Mouse (Mus musculus) forebrain, embryonic 10.5 days (tissue): Measurements from ENCODE around the gene Trabd2b. TPM values are rescaled to one million over a fixed set of nuclear protein-coding genes. Genes with fewer than 3 reads are reported as not detected.

Experiments used
- DNase-seq: peaks from one replicate; pipeline ENCODE4 v3.0.0-alpha.2; 2017; ENCODE audit warnings: low spot score; ENCODE audit errors: extremely low spot score
- H3K27ac ChIP-seq: fragments of 300-500 bp; sonication (generic); 2 replicates; pipeline ENCODE4 v1.5.1; 2016; ENCODE audit warnings: mild to moderate bottlenecking
- H3K27me3 ChIP-seq: fragments of 300-500 bp; sonication (generic); 2 replicates; pipeline ENCODE4 v1.6.1; 2016; ENCODE audit warnings: mild to moderate bottlenecking; ENCODE audit not compliant: poor library complexity, severe bottlenecking
- H3K36me3 ChIP-seq: fragments of 300-500 bp; sonication (generic); replicated peaks from 2 replicates; pipeline ENCODE4 v1.6.1; 2016; ENCODE audit warnings: mild to moderate bottlenecking, moderate library complexity
- H3K4me1 ChIP-seq: fragments of 300-500 bp; sonication (generic); 2 replicates; pipeline ENCODE4 v1.6.1; 2016
- H3K4me3 ChIP-seq: fragments of 300-500 bp; sonication (generic); 2 replicates; pipeline ENCODE4 v1.5.1; 2016; ENCODE audit warnings: mild to moderate bottlenecking, moderate library complexity
- H3K9me3 ChIP-seq: fragments of 300-500 bp; sonication (generic); 2 replicates; pipeline ENCODE4 v1.6.1; 2016; ENCODE audit warnings: mild to moderate bottlenecking, moderate library complexity
- WGBS: fragments of 180-500 bp; shearing (Covaris S2); methylation state at CpG from one replicate; pipeline ENCODE4 v1.1.7; 2016; 5-methylcytosine and 5-hydroxymethylcytosine counted together
- polyA plus RNA-seq: library from polyadenylated mRNA; unstranded; fragments of >200 nt; fragmentation: Nextera tagmentation; extraction: Ambion mirVana; gene quantifications from 2 replicates; pipeline ENCODE4 v1.2.1, GENCODE M21; 2016

Gene Trabd2b
- polyA plus RNA-seq, 1 experiment from 2014 or later = 1.0 TPM

- Histone ChIP-seq H3K4me1 (no peaks in the 10 kb centered on the region), H3K27ac (no peak overlapping the region), H3K4me3 (no peak overlapping the region), H3K27me3 (peaks cover 23% of the 10 kb centered on the region), H3K36me3 (no peaks in the 10 kb centered on the region), H3K9me3 (no peaks in the 10 kb centered on the region)
- 88% methylated on average over 4 of the region's 4 CpGs for WGBS
- DNase-seq = no peak
Measured at GRCm38 (mm10) chr4:114642469-114642868, 235.9 kb downstream of the Trabd2b start.

- no peak for DNase-seq
- H3K27ac ChIP-seq = no peak overlapping the region
- H3K27me3 ChIP-seq = peaks cover 36% of the 10 kb centered on the region
- H3K4me1 ChIP-seq = peaks cover 7% of the 10 kb centered on the region
- no peaks in the 10 kb centered on the region for H3K9me3 ChIP-seq
- H3K36me3 ChIP-seq = no peaks in the 10 kb centered on the region
- no peak overlapping the region for H3K4me3 ChIP-seq
- WGBS = 94% methylated on average over 20 of the region's 20 CpGs
Measured at GRCm38 (mm10) chr4:114643679-114644208, 237.2 kb downstream of the Trabd2b start.

- H3K27me3 ChIP-seq = peaks cover 52% of the 10 kb centered on the region
- no peak overlapping the region for H3K4me3 ChIP-seq
- no peaks in the 10 kb centered on the region for H3K36me3 ChIP-seq
- peaks cover 13% of the 10 kb centered on the region for H3K4me1 ChIP-seq
- DNase-seq = no peak
- no peaks in the 10 kb centered on the region for H3K9me3 ChIP-seq
- no peak overlapping the region for H3K27ac ChIP-seq
Measured at GRCm38 (mm10) chr4:114645341-114645740, 238.8 kb downstream of the Trabd2b start.

GRCm38 (mm10) chr4:114646825-114647681 is 240.5 kb downstream of the Trabd2b start:
- Histone ChIP-seq H3K27me3 (peaks cover 69% of the 10 kb centered on the region), H3K27ac (no peak overlapping the region), H3K9me3 (no peaks in the 10 kb centered on the region), H3K4me3 (no peak overlapping the region), H3K36me3 (no peaks in the 10 kb centered on the region), H3K4me1 (peaks cover 26% of the 10 kb centered on the region)
- no peak for DNase-seq
- WGBS = 77% methylated on average over 13 of the region's 13 CpGs

- H3K27me3 ChIP-seq = peaks cover 70% of the 10 kb centered on the region
- no peak overlapping the region for H3K27ac ChIP-seq
- H3K9me3 ChIP-seq = no peaks in the 10 kb centered on the region
- peaks cover 26% of the 10 kb centered on the region for H3K4me1 ChIP-seq
- DNase-seq = peak; percentile 66
- 8% methylated on average over 4 of the region's 4 CpGs for WGBS
- no peaks in the 10 kb centered on the region for H3K36me3 ChIP-seq
- H3K4me3 ChIP-seq = no peak overlapping the region
Measured at GRCm38 (mm10) chr4:114647689-114648088, 241.2 kb downstream of the Trabd2b start.

- peak; percentile 53 for DNase-seq
Measured at GRCm38 (mm10) chr4:114648532-114649074, 242.1 kb downstream of the Trabd2b start.

GRCm38 (mm10) chr4:114650551-114650950 is 244.0 kb downstream of the Trabd2b start:
- Histone ChIP-seq H3K27ac (no peak overlapping the region), H3K27me3 (peaks cover 66% of the 10 kb centered on the region), H3K9me3 (no peaks in the 10 kb centered on the region), H3K4me1 (peaks cover 26% of the 10 kb centered on the region), H3K4me3 (no peak overlapping the region), H3K36me3 (no peaks in the 10 kb centered on the region)
- WGBS = 77% methylated on average over 6 of the region's 6 CpGs
- DNase-seq = no peak

More at GRCm38 (mm10) chr4:114648532-114649074, 242.1 kb downstream of the Trabd2b start:
- Histone ChIP-seq H3K36me3 (no peaks in the 10 kb centered on the region), H3K4me3 (peak overlapping the region; percentile 16), H3K27me3 (peaks cover 70% of the 10 kb centered on the region), H3K4me1 (peaks cover 26% of the 10 kb centered on the region), H3K27ac (no peak overlapping the region), H3K9me3 (no peaks in the 10 kb centered on the region)
- 8% methylated on average over 28 of the region's 28 CpGs for WGBS

GRCm38 (mm10) chr4:114651007-114651406 is 244.5 kb downstream of the Trabd2b start:
- H3K9me3 ChIP-seq = no peaks in the 10 kb centered on the region
- H3K27me3 ChIP-seq = peaks cover 62% of the 10 kb centered on the region
- peaks cover 26% of the 10 kb centered on the region for H3K4me1 ChIP-seq
- WGBS = 42% methylated on average over 3 of the region's 3 CpGs
- no peak overlapping the region for H3K27ac ChIP-seq
- no peak overlapping the region for H3K4me3 ChIP-seq
- H3K36me3 ChIP-seq = no peaks in the 10 kb centered on the region
- no peak for DNase-seq

- H3K27ac ChIP-seq = no peak overlapping the region
- peaks cover 26% of the 10 kb centered on the region for H3K4me1 ChIP-seq
- no peak overlapping the region for H3K4me3 ChIP-seq
- 75% methylated on average over 5 of the region's 5 CpGs for WGBS
- no peaks in the 10 kb centered on the region for H3K9me3 ChIP-seq
- H3K27me3 ChIP-seq = peaks cover 56% of the 10 kb centered on the region
- DNase-seq = no peak
- H3K36me3 ChIP-seq = no peaks in the 10 kb centered on the region
Measured at GRCm38 (mm10) chr4:114651606-114652005, 245.1 kb downstream of the Trabd2b start.

- Histone ChIP-seq H3K9me3 (no peaks in the 10 kb centered on the region), H3K4me3 (no peak overlapping the region), H3K27ac (no peak overlapping the region), H3K27me3 (peaks cover 48% of the 10 kb centered on the region), H3K4me1 (peaks cover 26% of the 10 kb centered on the region), H3K36me3 (no peaks in the 10 kb centered on the region)
- WGBS = 93% methylated on average over 4 of the region's 4 CpGs
- no peak for DNase-seq
Measured at GRCm38 (mm10) chr4:114652400-114652799, 245.9 kb downstream of the Trabd2b start.

GRCm38 (mm10) chr4:114657933-114658332 is 251.4 kb downstream of the Trabd2b start:
- H3K4me1 ChIP-seq = peaks cover 1% of the 10 kb centered on the region
- 88% methylated on average over 2 of the region's 2 CpGs for WGBS

GRCm38 (mm10) chr4:114659876-114660275 is 253.4 kb downstream of the Trabd2b start:
- Histone ChIP-seq H3K27ac (no peak overlapping the region), H3K4me1 (peaks cover 6% of the 10 kb centered on the region), H3K9me3 (no peaks in the 10 kb centered on the region), H3K4me3 (no peak overlapping the region), H3K36me3 (no peaks in the 10 kb centered on the region), H3K27me3 (peaks cover 28% of the 10 kb centered on the region)
- no peak for DNase-seq
- 72% methylated on average over 5 of the region's 5 CpGs for WGBS

More at GRCm38 (mm10) chr4:114657933-114658332, 251.4 kb downstream of the Trabd2b start:
- Histone ChIP-seq H3K27me3 (peaks cover 8% of the 10 kb centered on the region), H3K4me3 (no peak overlapping the region), H3K27ac (no peak overlapping the region), H3K36me3 (no peaks in the 10 kb centered on the region), H3K9me3 (no peaks in the 10 kb centered on the region)
- DNase-seq = no peak
